Mouse (Mus musculus) retina, postnatal 7 days (tissue): Measurements from ENCODE around the gene Chid1.

ENCODE experiments used
- DNase-seq: peaks from one replicate; pipeline ENCODE4 v3.0.0-alpha.2; 2012; ENCODE audit warnings: low read depth, low spot score

Gene Chid1

GRCm38 (mm10) chr7:141539556-141540311, at the start of gene Chid1:
Chid1 (minus strand) TSS chr7:141539857.
- peak; percentile 98 for DNase-seq

- DNase-seq: no peak
Measured at GRCm38 (mm10) chr7:141588890-141589289, 49.2 kb upstream of the Chid1 start.

- no peak for DNase-seq
Measured at GRCm38 (mm10) chr7:141585881-141586280, 46.2 kb upstream of the Chid1 start.

GRCm38 (mm10) chr7:141585288-141585687, 45.6 kb upstream of the Chid1 start:
- DNase-seq: no peak

GRCm38 (mm10) chr7:141584048-141584841, 44.6 kb upstream of the Chid1 start:
- DNase-seq: no peak

- DNase-seq: no peak
Measured at GRCm38 (mm10) chr7:141581323-141581722, 41.7 kb upstream of the Chid1 start.

- no peak for DNase-seq
Measured at GRCm38 (mm10) chr7:141578943-141579342, 39.3 kb upstream of the Chid1 start.

- no peak for DNase-seq
Measured at GRCm38 (mm10) chr7:141578511-141578910, 38.9 kb upstream of the Chid1 start.

- no peak for DNase-seq
Measured at GRCm38 (mm10) chr7:141577801-141578200, 38.1 kb upstream of the Chid1 start.

GRCm38 (mm10) chr7:141575481-141575880, 35.8 kb upstream of the Chid1 start:
- no peak for DNase-seq

GRCm38 (mm10) chr7:141574041-141574440, 34.4 kb upstream of the Chid1 start:
- DNase-seq: no peak

GRCm38 (mm10) chr7:141570625-141571295, 31.1 kb upstream of the Chid1 start:
- no peak for DNase-seq

GRCm38 (mm10) chr7:141569916-141570315, 30.3 kb upstream of the Chid1 start:
- DNase-seq: no peak

GRCm38 (mm10) chr7:141569283-141569803, 29.7 kb upstream of the Chid1 start:
- DNase-seq: no peak

- no peak for DNase-seq
Measured at GRCm38 (mm10) chr7:141566587-141566986, 26.9 kb upstream of the Chid1 start.

GRCm38 (mm10) chr7:141564561-141564960, 24.9 kb upstream of the Chid1 start:
- DNase-seq: no peak

- DNase-seq: no peak
Measured at GRCm38 (mm10) chr7:141562852-141563427, 23.3 kb upstream of the Chid1 start.

- no peak for DNase-seq
Measured at GRCm38 (mm10) chr7:141562421-141562851, 22.8 kb upstream of the Chid1 start.

GRCm38 (mm10) chr7:141561682-141562391, 22.2 kb upstream of the Chid1 start, which contains the start of gene Ap2a2:
Ap2a2 (plus strand) TSS chr7:141562173.
- DNase-seq: peak; percentile 92

- DNase-seq: no peak
Measured at GRCm38 (mm10) chr7:141560471-141560870, 20.8 kb upstream of the Chid1 start.
